Mouse (Mus musculus) kidney, postnatal 4 days (tissue): Measurements from ENCODE around the gene Odf3b.
A peak's percentile ranks its signal among the peaks of the same experiment; 100 is the strongest.

Experiments used
- DNase-seq, 2 experiments: peaks; one replicate each; pipeline ENCODE4 v3.0.0; 2021; ENCODE audit warnings: mixed read lengths in 2 of 2

Odf3b gene

GRCm38 (mm10) chr15:89334774-89335537 lies 44.1 kb downstream of the Odf3b start:
- DNase-seq: peak in 1 of 2 experiments; percentile 17

GRCm38 (mm10) chr15:89334271-89334670 lies 44.8 kb downstream of the Odf3b start, which contains the start of gene Miox:
Gene Miox, plus strand, starts transcription at chr15:89334398.
- peak in 1 of 2 experiments; percentile 35 for DNase-seq
